Mouse (Mus musculus) leukemia stem cell, adult 10-12 weeks (primary cell): ENCODE results near the gene Olfr1510. TPM values are rescaled to one million over a fixed set of nuclear protein-coding genes. Genes with fewer than 3 reads are reported as not detected.

Source experiments
- polyA plus RNA-seq: library from polyadenylated mRNA; stranded (reverse); fragments of >175 nt; gene quantifications from 2 replicates; pipeline ENCODE4 v1.2.3, GENCODE M21; 2012; ENCODE audit warnings: low replicate concordance

The Olfr1510 gene
- polyA plus RNA-seq: not detected in 2 replicates

DNA sequence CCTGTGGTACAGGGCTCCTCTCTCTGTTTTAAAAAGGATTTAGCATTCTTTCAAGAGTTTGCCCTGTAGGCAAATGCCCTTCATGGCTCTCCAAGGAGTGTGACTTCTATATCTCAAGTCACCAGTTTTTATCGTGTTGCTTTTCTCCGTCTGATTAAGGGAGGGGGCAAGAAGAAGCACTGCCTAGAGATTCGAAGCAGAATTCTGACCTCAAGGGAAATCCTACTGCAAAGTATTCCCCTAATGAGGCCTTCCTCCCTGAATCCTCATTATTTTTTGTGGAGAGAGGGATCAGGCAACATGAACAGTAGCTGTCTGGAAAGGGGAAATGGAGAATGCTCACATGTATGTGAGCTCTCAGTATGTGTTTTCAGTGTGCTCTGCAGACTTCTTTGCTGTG is at the start of gene Olfr1510:
Olfr1510 (minus strand) TSS at position 101 of the 400 bp plus-strand sequence.

DNA sequence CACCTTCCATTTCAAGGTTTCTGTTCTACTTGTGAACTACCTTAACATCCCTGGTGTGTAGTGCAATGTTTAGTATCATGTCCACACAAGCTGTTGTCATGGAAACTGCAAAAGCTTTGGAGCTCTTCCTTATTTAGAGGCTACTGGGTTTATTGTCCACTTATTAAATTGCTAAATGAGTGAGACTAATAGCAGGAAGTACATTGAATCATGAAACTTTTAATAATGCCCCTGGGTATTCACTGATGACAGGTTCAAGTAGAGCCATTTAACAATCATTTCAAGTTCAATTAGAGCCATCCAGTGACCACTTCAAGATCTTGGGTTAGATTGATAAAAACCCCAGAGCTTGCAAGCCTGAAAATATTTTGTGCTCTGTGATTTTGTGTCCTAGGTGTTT is 28.5 kb upstream of the Olfr1510 start, which contains the start of gene Olfr1509:
Olfr1509 (plus strand) TSS at position 301 of the 400 bp plus-strand sequence.

DNA sequence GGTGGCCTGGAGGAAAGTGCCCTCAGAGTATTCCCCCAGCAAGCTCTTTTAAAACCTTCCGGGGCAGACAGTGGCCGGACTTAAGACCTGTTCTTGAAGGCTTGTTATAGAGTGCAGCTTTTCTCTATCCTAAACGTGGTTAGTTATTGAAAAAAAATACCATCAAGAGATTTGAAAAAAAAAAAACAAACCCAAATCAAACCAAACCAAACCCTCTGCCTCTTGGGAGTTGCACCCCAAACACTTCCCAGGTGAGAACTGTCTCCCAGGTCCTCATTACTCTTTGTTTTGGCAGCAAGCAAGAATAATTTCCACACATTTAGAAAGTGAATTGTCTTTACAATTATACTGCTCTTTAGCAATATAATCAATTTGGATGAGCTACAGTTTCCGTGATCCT is 16.9 kb downstream of the Olfr1510 start, which contains the start of gene Olfr1511:
Olfr1511 (minus strand) TSS at position 101 of the 400 bp plus-strand sequence.

DNA sequence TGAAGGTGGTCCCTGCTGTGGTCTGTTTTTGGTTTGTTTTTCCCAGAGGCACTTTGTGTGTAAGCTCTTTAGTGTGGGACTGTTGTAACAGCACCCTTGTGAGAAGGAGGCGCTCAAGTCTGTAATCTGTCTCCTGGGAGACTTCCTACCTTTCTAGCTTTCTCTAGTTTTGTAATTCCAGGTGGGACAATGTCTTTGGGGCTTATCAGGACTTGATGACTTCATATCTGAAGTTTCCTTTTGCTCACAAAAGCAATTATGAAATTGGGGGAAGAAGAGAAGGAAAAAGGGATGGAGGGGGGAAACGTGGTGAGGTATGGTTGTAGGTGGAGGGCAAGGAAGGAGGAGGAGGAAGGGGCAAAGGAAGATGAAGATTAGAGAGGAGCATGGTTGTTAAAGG is 35.1 kb downstream of the Olfr1510 start, which contains the start of gene Olfr1512:
Olfr1512 (minus strand) TSS at position 101 of the 400 bp plus-strand sequence.

Other genes starting within 250 kb of the Olfr1510 start
- 7.6 and 27.2 TPM in 2 replicates for gene Supt16, start 217.0 kb downstream of the Olfr1510 start, polyA plus RNA-seq
- gene Chd8, start 156.6 kb downstream of the Olfr1510 start, polyA plus RNA-seq: 5.9 and 16.9 TPM in 2 replicates
- 12.4 and 22.4 TPM in 2 replicates for gene Tox4, start 135.2 kb downstream of the Olfr1510 start, polyA plus RNA-seq
- 0.17 and 0.73 TPM in 2 replicates for gene Rab2b, start 134.8 kb downstream of the Olfr1510 start, polyA plus RNA-seq
- 2.8 and 8.4 TPM in 2 replicates for gene Mettl3, start 109.2 kb downstream of the Olfr1510 start, polyA plus RNA-seq
- 0.51 and 0.54 TPM in 2 replicates for gene Sall2, start 85.6 kb downstream of the Olfr1510 start, polyA plus RNA-seq
- not detected in 2 replicates for gene Olfr1513, start 58.0 kb downstream of the Olfr1510 start, polyA plus RNA-seq
- gene Olfr1512, start 35.2 kb downstream of the Olfr1510 start, polyA plus RNA-seq: not detected in 2 replicates
- gene Olfr1511, start 17.0 kb downstream of the Olfr1510 start, polyA plus RNA-seq: not detected in 2 replicates
- not detected in 2 replicates for gene Olfr1509, start 28.6 kb upstream of the Olfr1510 start, polyA plus RNA-seq
- gene Olfr1508, start 53.1 kb upstream of the Olfr1510 start, polyA plus RNA-seq: not detected in 2 replicates
- gene Olfr1507, start 81.4 kb upstream of the Olfr1510 start, polyA plus RNA-seq: not detected in 2 replicates